In genomic region chrX:99662566-99662965, GRCm38 (mm10) we compare ENCODE assay signal across 25 mouse cellular contexts.
A peak's percentile ranks its signal among the peaks of the same experiment; 100 is the strongest.
DNase-seq lines count a peak whose midpoint lies in the region; ATAC-seq and TF ChIP-seq lines count a peak whose summit lies in the region.
"Had no signal": no experiment of that assay in that cellular context is flagged by ENCODE, and none has a peak within 500 bp of the region (broad histone marks: within the 10 kb centered on the region; RNA-seq: fewer than 3 reads in every experiment).

No protein-coding gene starts in this region.

- DNase-seq in embryo, embryonic 10 days (ENCODE audit: low spot score): peak; percentile 43
- DNase-seq in embryo, embryonic 9.5 days (ENCODE audit: extremely low spot score): no peak
- peak; percentile 51 for DNase-seq in forelimb bud, embryonic 11.5 days (ENCODE audit: low read depth, low spot score)
- peak; percentile 16 for DNase-seq in mesoderm, embryonic 11.5 days (ENCODE audit: low read depth, low spot score)
- DNase-seq in lung, adult 2 months: no peak
- no peak for DNase-seq in hindbrain, embryonic 14.5 days (ENCODE audit: low spot score)
- DNase-seq: adrenal gland, postnatal 10 days; adrenal gland, postnatal 36 days; cerebellum, adult 18-20 months; cerebellum, adult 9-10 months; cerebellum, postnatal 14 days; forebrain, postnatal 0 days; gastrocnemius, postnatal 25 days; heart, adult 18-20 months; heart, postnatal 10 days; heart, postnatal 4 days; kidney, adult 11 months had no signal

- H3K27ac ChIP-seq in hindbrain, embryonic 14.5 days: no peak overlapping the region
- H3K27ac ChIP-seq: heart, embryonic 15.5 days; intestine, embryonic 15.5 days had no signal

- WGBS in lung, adult 2 months: 91% methylated on average over 3 of the region's 3 CpGs
- WGBS in hindbrain, embryonic 14.5 days: 79% methylated on average over 3 of the region's 3 CpGs

- no peak overlapping the region for H3K9ac ChIP-seq in hindbrain, embryonic 14.5 days
- H3K9ac ChIP-seq: forebrain, postnatal 0 days; heart, embryonic 12.5 days; heart, embryonic 15.5 days; intestine, embryonic 15.5 days had no signal

- H3K36me3 ChIP-seq in hindbrain, embryonic 14.5 days (replicated peaks; ENCODE audit: control insufficient read depth, insufficient read depth): no peaks in the 10 kb centered on the region
- H3K36me3 ChIP-seq: G1E; heart, embryonic 12.5 days; heart, embryonic 15.5 days; intestine, embryonic 15.5 days had no signal

- no peak overlapping the region for H3K4me2 ChIP-seq in hindbrain, embryonic 14.5 days (replicated peaks)
- H3K4me2 ChIP-seq: heart, embryonic 12.5 days; heart, embryonic 15.5 days; intestine, embryonic 15.5 days had no signal

- ATAC-seq in hindbrain, embryonic 14.5 days (ENCODE audit: low FRiP score): no peak
- ATAC-seq: forebrain, embryonic 14.5 days; forebrain, postnatal 0 days; hindbrain, embryonic 16.5 days; intestine, embryonic 15.5 days; Patski had no signal

- no peaks in the 10 kb centered on the region for H3K9me3 ChIP-seq in hindbrain, embryonic 14.5 days (ENCODE audit: control insufficient read depth, low read length)
- H3K9me3 ChIP-seq: G1E; heart, embryonic 12.5 days; heart, embryonic 15.5 days; intestine, embryonic 15.5 days had no signal

- H3K4me3 ChIP-seq in lung, adult 2 months (replicated peaks; ENCODE audit: extremely low read depth, low read depth, low read length): no peak overlapping the region
- no peak overlapping the region for H3K4me3 ChIP-seq in hindbrain, embryonic 14.5 days (replicated peaks; ENCODE audit: low read length)
- H3K4me3 ChIP-seq: heart, embryonic 12.5 days; heart, embryonic 15.5 days; intestine, embryonic 15.5 days had no signal

- H3K27me3 ChIP-seq in hindbrain, embryonic 14.5 days (ENCODE audit: control insufficient read depth, insufficient read depth, low read length): peaks cover 35% of the 10 kb centered on the region
- H3K27me3 ChIP-seq: CH12.LX had no signal

- no peak for TF ChIP-seq CTCF in lung, adult 2 months (IDR thresholded peaks at IDR 0.05; ENCODE audit: insufficient read depth, low read length)

- no peaks in the 10 kb centered on the region for H3K4me1 ChIP-seq in lung, adult 2 months (ENCODE audit: control insufficient read depth, insufficient read depth, low read length)
- no peaks in the 10 kb centered on the region for H3K4me1 ChIP-seq in hindbrain, embryonic 14.5 days (replicated peaks; ENCODE audit: control insufficient read depth, insufficient read depth, low read length)
- H3K4me1 ChIP-seq: heart, embryonic 15.5 days; intestine, embryonic 15.5 days had no signal

- TF ChIP-seq POLR2A in lung, adult 2 months (IDR thresholded peaks at IDR 0.05; ENCODE audit: borderline replicate concordance, extremely low read depth, low read depth, low read length): no peak

Comparison
In these comparisons a context has a peak if more than half of its experiments do, and no peak if none do; other contexts are left out.
1. DNase-seq: peak in embryo, embryonic 10 days (single experiment), forelimb bud, embryonic 11.5 days (single experiment) and mesoderm, embryonic 11.5 days (single experiment); none in embryo, embryonic 9.5 days (single experiment), lung, adult 2 months (single experiment) and hindbrain, embryonic 14.5 days (single experiment).